Mouse (Mus musculus): ENCODE data around the gene Cdk2ap2. TPM values are rescaled to one million over a fixed set of nuclear protein-coding genes. Genes with fewer than 3 reads are reported as not detected.
"Not testable (repeated sequence)": the region's sequence is repeated elsewhere in the genome, so short reads cannot be mapped to it uniquely, and the experiment has no call there.

Gene Cdk2ap2
- polyA plus RNA-seq, 1 experiment, result 140 TPM

GRCm38 (mm10) chr19:4130106-4130505 is 33.1 kb downstream of the Cdk2ap2 start:
- no peaks in the 10 kb centered on the region for H3K27me3 ChIP-seq (replicated peaks)
- H3K4me3 ChIP-seq (replicated peaks), result no peak overlapping the region
- no peak for TF ChIP-seq GATA1 (IDR thresholded peaks at IDR 0.05; ENCODE audit: borderline replicate concordance, low read length)
- TF ChIP-seq FLI1 (IDR thresholded peaks at IDR 0.05; ENCODE audit: low read length), result no peak
- H3K4me1 ChIP-seq, result peaks cover 36% of the 10 kb centered on the region
- H3K9me3 ChIP-seq, result no peaks in the 10 kb centered on the region
- H3K36me3 ChIP-seq (replicated peaks; ENCODE audit: low read length), result peaks cover 65% of the 10 kb centered on the region

GRCm38 (mm10) chr19:4131075-4131474 is 34.1 kb downstream of the Cdk2ap2 start:
- Histone ChIP-seq H3K36me3 (replicated peaks; ENCODE audit: low read length) (peaks cover 65% of the 10 kb centered on the region), H3K4me3 (replicated peaks) (no peak overlapping the region), H3K4me1 (peaks cover 40% of the 10 kb centered on the region), H3K9me3 (no peaks in the 10 kb centered on the region), H3K27me3 (replicated peaks) (no peaks in the 10 kb centered on the region)
- TF ChIP-seq FLI1 (IDR thresholded peaks at IDR 0.05; ENCODE audit: low read length) (no peak), GATA1 (IDR thresholded peaks at IDR 0.05; ENCODE audit: borderline replicate concordance, low read length) (no peak)

DNA sequence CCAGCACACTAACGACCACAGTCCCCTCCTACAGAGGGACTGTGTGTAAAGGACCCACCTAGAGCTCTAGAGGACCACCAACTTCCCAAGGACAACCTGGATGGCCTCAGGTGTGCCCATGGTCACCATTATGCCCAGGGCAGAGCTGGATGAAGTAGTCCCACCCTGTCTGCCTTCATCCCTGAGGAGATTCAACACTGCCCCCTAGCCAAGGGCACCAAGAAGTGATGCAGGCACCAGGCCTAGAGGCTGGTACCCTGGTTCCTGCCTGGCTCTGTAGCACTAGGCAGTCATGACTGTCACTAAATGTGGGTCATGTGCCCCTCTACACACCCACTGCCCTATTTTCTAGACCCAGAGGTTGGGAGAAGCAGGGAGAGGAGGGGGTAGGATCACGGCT is 34.8 kb downstream of the Cdk2ap2 start:
- Histone ChIP-seq H3K9me3 (no peaks in the 10 kb centered on the region), H3K4me3 (replicated peaks) (no peak overlapping the region), H3K27me3 (replicated peaks) (no peaks in the 10 kb centered on the region), H3K36me3 (replicated peaks; ENCODE audit: low read length) (peaks cover 64% of the 10 kb centered on the region), H3K4me1 (peaks cover 39% of the 10 kb centered on the region)
- no peak for TF ChIP-seq FLI1 (IDR thresholded peaks at IDR 0.05; ENCODE audit: low read length)
- no peak for TF ChIP-seq GATA1 (IDR thresholded peaks at IDR 0.05; ENCODE audit: borderline replicate concordance, low read length)

GRCm38 (mm10) chr19:4134354-4134753 is 37.4 kb downstream of the Cdk2ap2 start:
- Histone ChIP-seq H3K4me3 (replicated peaks) (no peak overlapping the region), H3K27me3 (replicated peaks) (peaks cover 9% of the 10 kb centered on the region), H3K36me3 (replicated peaks; ENCODE audit: low read length) (peaks cover 42% of the 10 kb centered on the region), H3K4me1 (peaks cover 39% of the 10 kb centered on the region), H3K9me3 (no peaks in the 10 kb centered on the region)
- TF ChIP-seq FLI1 (IDR thresholded peaks at IDR 0.05; ENCODE audit: low read length), result no peak
- no peak for TF ChIP-seq GATA1 (IDR thresholded peaks at IDR 0.05; ENCODE audit: borderline replicate concordance, low read length)

DNA sequence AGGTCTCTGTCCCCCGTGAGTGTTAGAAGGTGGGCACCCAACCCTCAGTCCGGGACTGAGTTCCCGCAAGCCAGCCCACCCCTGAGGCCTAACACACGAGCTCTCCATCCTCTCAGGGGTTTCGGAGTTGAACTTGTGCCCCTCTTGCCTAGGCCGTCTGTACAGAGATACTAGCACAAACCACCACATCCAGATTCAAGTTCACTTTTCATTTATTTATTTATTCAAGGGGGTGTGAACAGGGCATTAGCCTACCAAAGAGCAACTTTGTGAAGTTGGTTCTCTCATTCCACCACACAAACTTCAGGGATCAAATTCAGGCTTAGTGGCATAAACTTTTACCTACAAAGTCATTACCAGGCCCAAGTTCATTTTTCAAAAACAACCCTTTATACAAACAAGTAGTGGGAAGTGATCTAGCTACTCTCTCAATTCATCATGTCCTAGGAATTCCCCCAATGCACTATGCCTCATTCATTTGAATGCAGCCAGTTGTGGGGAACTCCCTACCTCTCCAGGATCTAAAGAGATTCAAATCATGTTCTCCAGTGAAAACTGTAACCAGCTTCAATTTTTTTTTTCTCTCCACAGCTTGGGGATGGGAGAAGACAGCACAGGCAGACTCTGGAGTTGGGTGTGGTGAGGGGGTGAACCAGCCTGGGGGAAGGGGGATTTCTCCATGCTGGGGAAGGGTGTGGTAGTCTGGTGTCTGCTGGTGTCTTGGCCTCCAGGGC is 38.4 kb downstream of the Cdk2ap2 start:
- Histone ChIP-seq H3K27me3 (replicated peaks) (peaks cover 18% of the 10 kb centered on the region), H3K4me1 (peaks cover 41% of the 10 kb centered on the region), H3K36me3 (replicated peaks; ENCODE audit: low read length) (peaks cover 32% of the 10 kb centered on the region)
- H3K4me3 ChIP-seq (replicated peaks); H3K9me3 ChIP-seq: not testable (repeated sequence)

DNA sequence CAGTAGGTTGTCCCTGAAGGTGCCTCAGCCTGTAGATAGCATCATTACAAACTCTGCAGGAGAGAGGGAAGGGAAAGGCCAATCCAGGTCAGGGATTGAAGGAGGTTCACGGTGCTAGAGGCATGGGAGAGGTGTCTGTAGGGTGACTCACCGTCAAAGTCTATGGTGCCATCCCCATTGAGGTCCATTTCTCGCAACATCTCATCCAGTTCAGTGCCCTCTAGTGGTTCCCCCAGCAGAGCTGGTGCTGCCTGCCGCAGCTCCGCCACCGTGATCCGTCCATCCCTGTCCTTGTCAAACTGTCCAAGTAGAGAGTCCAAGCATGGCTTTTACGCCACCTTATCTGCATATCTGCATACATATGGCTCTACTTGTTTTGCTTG is 39.0 kb downstream of the Cdk2ap2 start:
- Histone ChIP-seq H3K27me3 (replicated peaks) (peaks cover 22% of the 10 kb centered on the region), H3K36me3 (replicated peaks; ENCODE audit: low read length) (peaks cover 26% of the 10 kb centered on the region), H3K4me3 (replicated peaks) (peak overlapping the region; percentile 75), H3K4me1 (peaks cover 43% of the 10 kb centered on the region)
- not testable (repeated sequence) for H3K9me3 ChIP-seq

- Histone ChIP-seq H3K36me3 (replicated peaks; ENCODE audit: low read length) (peaks cover 21% of the 10 kb centered on the region), H3K4me1 (peaks cover 43% of the 10 kb centered on the region), H3K4me3 (replicated peaks) (no peak overlapping the region), H3K9me3 (no peaks in the 10 kb centered on the region), H3K27me3 (replicated peaks) (peaks cover 27% of the 10 kb centered on the region)
- TF ChIP-seq GATA1 (IDR thresholded peaks at IDR 0.05; ENCODE audit: borderline replicate concordance, low read length), result no peak
- no peak for TF ChIP-seq FLI1 (IDR thresholded peaks at IDR 0.05; ENCODE audit: low read length)
Measured at GRCm38 (mm10) chr19:4136463-4136862, 39.5 kb downstream of the Cdk2ap2 start.

DNA sequence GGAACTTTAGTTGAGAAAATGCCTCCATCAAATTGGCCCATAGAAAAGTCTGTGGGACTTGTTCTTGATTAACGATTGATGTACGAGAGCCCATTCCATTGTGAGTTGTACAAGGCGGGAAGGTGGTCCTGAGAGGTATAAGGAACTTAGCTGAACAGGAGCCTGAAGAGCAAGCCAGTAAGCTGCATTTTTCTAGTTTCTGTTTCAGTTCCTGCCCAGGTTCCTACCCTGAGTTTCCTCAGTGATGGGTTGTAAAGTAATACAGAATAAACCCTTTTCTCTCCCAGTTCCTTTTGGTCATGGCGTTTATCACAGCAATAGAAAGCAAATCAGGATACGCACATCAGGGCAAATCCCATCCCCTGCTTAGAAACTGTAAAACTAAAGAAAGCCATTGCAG is 40.9 kb downstream of the Cdk2ap2 start:
- Histone ChIP-seq H3K27me3 (replicated peaks) (peaks cover 36% of the 10 kb centered on the region), H3K9me3 (no peaks in the 10 kb centered on the region), H3K36me3 (replicated peaks; ENCODE audit: low read length) (peaks cover 6% of the 10 kb centered on the region), H3K4me1 (peaks cover 48% of the 10 kb centered on the region), H3K4me3 (replicated peaks) (no peak overlapping the region)
- TF ChIP-seq GATA1 (IDR thresholded peaks at IDR 0.05; ENCODE audit: borderline replicate concordance, low read length) (no peak), FLI1 (IDR thresholded peaks at IDR 0.05; ENCODE audit: low read length) (no peak)

DNA sequence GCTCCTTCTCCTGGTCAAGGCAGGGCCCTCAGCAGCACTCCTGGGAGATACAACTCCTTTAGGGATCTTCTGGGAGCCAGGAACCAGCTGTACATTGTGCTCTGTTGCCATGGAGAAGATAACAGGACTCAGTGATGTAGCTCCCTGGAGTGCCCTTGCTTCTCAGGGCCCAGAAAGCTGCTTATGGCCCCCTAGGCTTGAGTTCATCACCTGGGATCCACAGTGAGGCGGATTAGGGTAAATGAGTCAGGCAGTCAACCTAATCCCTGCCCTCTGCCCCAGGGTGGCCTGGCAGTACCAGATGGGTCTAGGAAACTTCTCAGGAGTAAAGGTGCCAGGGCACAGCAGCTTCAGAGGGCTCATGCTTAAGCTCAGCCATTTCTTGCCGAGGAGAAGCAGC is 42.5 kb downstream of the Cdk2ap2 start, which contains the start of gene Gpr152:
Gpr152 (plus strand) TSS at position 342 of the 400 bp plus-strand sequence.
- Histone ChIP-seq H3K9me3 (no peaks in the 10 kb centered on the region), H3K4me1 (peaks cover 61% of the 10 kb centered on the region), H3K36me3 (replicated peaks; ENCODE audit: low read length) (no peaks in the 10 kb centered on the region), H3K4me3 (replicated peaks) (no peak within 1 kb of the TSS), H3K27me3 (replicated peaks) (peaks cover 42% of the 10 kb centered on the region)
- TF ChIP-seq GATA1 (IDR thresholded peaks at IDR 0.05; ENCODE audit: borderline replicate concordance, low read length), result no peak
- TF ChIP-seq FLI1 (IDR thresholded peaks at IDR 0.05; ENCODE audit: low read length), result no peak

DNA sequence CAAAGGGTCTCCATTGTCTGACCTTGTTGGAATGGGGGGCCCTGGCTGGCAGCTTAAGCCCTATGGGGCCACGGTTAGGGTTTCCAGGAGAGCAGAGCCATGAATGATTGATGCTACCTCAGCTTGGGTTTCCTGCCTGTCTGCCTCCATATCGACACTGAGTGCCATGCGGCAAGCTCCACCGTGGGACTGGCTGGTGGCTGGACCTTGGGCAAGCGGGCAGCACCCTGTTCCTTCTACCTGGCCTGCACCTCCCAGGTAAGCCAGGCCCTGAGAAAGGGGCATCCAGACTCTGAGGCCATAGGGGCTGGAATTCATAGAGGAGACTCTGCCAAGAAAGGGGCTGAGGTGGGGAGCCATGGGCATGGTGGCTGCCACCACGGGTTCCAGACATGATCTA is 43.2 kb downstream of the Cdk2ap2 start:
- H3K4me1 ChIP-seq, result peaks cover 65% of the 10 kb centered on the region
- H3K4me3 ChIP-seq (replicated peaks), result no peak overlapping the region
- no peaks in the 10 kb centered on the region for H3K9me3 ChIP-seq
- TF ChIP-seq GATA1 (IDR thresholded peaks at IDR 0.05; ENCODE audit: borderline replicate concordance, low read length) (no peak), FLI1 (IDR thresholded peaks at IDR 0.05; ENCODE audit: low read length) (no peak)
- H3K27me3 ChIP-seq (replicated peaks), result peaks cover 42% of the 10 kb centered on the region
- H3K36me3 ChIP-seq (replicated peaks; ENCODE audit: low read length), result no peaks in the 10 kb centered on the region
